Mouse (Mus musculus): ENCODE data around the gene Hist2h3b. TPM values are rescaled to one million over a fixed set of nuclear protein-coding genes. Genes with fewer than 3 reads are reported as not detected.
"Not testable (repeated sequence)": the region's sequence is repeated elsewhere in the genome, so short reads cannot be mapped to it uniquely, and the experiment has no call there.

Hist2h3b gene
- polyA plus RNA-seq (2015; fragmentation: Nextera tagmentation; extraction: Ambion mirVana): 13.3 and 19.9 TPM in 2 replicates

- no peaks in the 10 kb centered on the region; the same call in 1 of the 2 replicates for H3K4me1 ChIP-seq (replicated peaks; ENCODE audit: control insufficient read depth, insufficient read depth, low read length)
- no peaks in the 10 kb centered on the region for H3K9me3 ChIP-seq (ENCODE audit: control insufficient read depth)
- no peak for TF ChIP-seq CTCF (IDR thresholded peaks at IDR 0.05; ENCODE audit: low read depth)
- peak within 1 kb of the TSS; percentile 86 for H3K4me2 ChIP-seq (replicated peaks; ENCODE audit: low read depth)
- peak; percentile 64 for ATAC-seq
- 12% methylated on average over 29 of the region's 30 CpGs for WGBS
- no peaks in the 10 kb centered on the region for H3K27me3 ChIP-seq (replicated peaks; ENCODE audit: control insufficient read depth, insufficient read depth, low read length)
- peak within 1 kb of the TSS; percentile 43 for H3K4me3 ChIP-seq (ENCODE audit: low read depth, low read length)
- H3K27ac ChIP-seq (ENCODE audit: low read depth, low read length): peak within 1 kb of the TSS; percentile 87
- peak within 1 kb of the TSS; percentile 51 for H3K9ac ChIP-seq (ENCODE audit: low read depth, low read length)
- no peaks in the 10 kb centered on the region for H3K36me3 ChIP-seq (ENCODE audit: control insufficient read depth, insufficient read depth)
Measured at GRCm38 (mm10) chr3:96268051-96268775, at the start of gene Hist2h3b. Hist2h3b (plus strand) TSS chr3:96268654.

GRCm38 (mm10) chr3:96219191-96219641, 49.2 kb upstream of the Hist2h3b start:
- H3K4me1 ChIP-seq (replicated peaks; ENCODE audit: control insufficient read depth, insufficient read depth, low read length): peaks cover 1% of the 10 kb centered on the region; the same call in 1 of the 2 replicates
- peak; percentile 59 for TF ChIP-seq CTCF (IDR thresholded peaks at IDR 0.05; ENCODE audit: low read depth)
- H3K27me3 ChIP-seq (replicated peaks; ENCODE audit: control insufficient read depth, insufficient read depth, low read length): no peaks in the 10 kb centered on the region
- H3K4me3 ChIP-seq (ENCODE audit: low read depth, low read length): peak overlapping the region; percentile 59
- no peaks in the 10 kb centered on the region for H3K36me3 ChIP-seq (ENCODE audit: control insufficient read depth, insufficient read depth)
- 0% methylated on average over 12 of the region's 12 CpGs for WGBS
- peak overlapping the region; percentile 76 for H3K4me2 ChIP-seq (replicated peaks; ENCODE audit: low read depth)
- H3K9ac ChIP-seq (ENCODE audit: low read depth, low read length): peak overlapping the region; percentile 35
- H3K27ac ChIP-seq (ENCODE audit: low read depth, low read length): peak overlapping the region; percentile 92
- peak; percentile 5; the same call in 1 of the 2 replicates for ATAC-seq
- no peaks in the 10 kb centered on the region for H3K9me3 ChIP-seq (ENCODE audit: control insufficient read depth)

- Histone ChIP-seq H3K9me3 (ENCODE audit: control insufficient read depth) (no peaks in the 10 kb centered on the region), H3K27ac (ENCODE audit: low read depth, low read length) (peak within 1 kb of the TSS; percentile 92), H3K9ac (ENCODE audit: low read depth, low read length) (peak within 1 kb of the TSS; percentile 70), H3K27me3 (replicated peaks; ENCODE audit: control insufficient read depth, insufficient read depth, low read length) (no peaks in the 10 kb centered on the region), H3K4me2 (replicated peaks; ENCODE audit: low read depth) (peak within 1 kb of the TSS; percentile 76), H3K4me3 (ENCODE audit: low read depth, low read length) (peak within 1 kb of the TSS; percentile 59), H3K36me3 (ENCODE audit: control insufficient read depth, insufficient read depth) (no peaks in the 10 kb centered on the region), H3K4me1 (replicated peaks; ENCODE audit: control insufficient read depth, insufficient read depth, low read length) (peaks cover 3% of the 10 kb centered on the region; the same call in 1 of the 2 replicates)
- 1% methylated on average over 37 of the region's 37 CpGs for WGBS
- TF ChIP-seq CTCF (IDR thresholded peaks at IDR 0.05; ENCODE audit: low read depth): no peak
- peak; percentile 79 for ATAC-seq
Measured at GRCm38 (mm10) chr3:96219661-96220130, 48.8 kb upstream of the Hist2h3b start, which contains the start of the genes Bola1 and Hist2h2ab. Bola1 (minus strand) TSS chr3:96219709. Hist2h2ab (plus strand) TSS chr3:96219865.

- H3K27me3 ChIP-seq (replicated peaks; ENCODE audit: control insufficient read depth, insufficient read depth, low read length); H3K36me3 ChIP-seq (ENCODE audit: control insufficient read depth, insufficient read depth); H3K4me1 ChIP-seq (replicated peaks; ENCODE audit: control insufficient read depth, insufficient read depth, low read length); H3K9me3 ChIP-seq (ENCODE audit: control insufficient read depth): not testable (repeated sequence)
- Histone ChIP-seq H3K27ac (ENCODE audit: low read depth, low read length) (peak overlapping the region; percentile 92), H3K4me3 (ENCODE audit: low read depth, low read length) (peak overlapping the region; percentile 59), H3K4me2 (replicated peaks; ENCODE audit: low read depth) (peak overlapping the region; percentile 76), H3K9ac (ENCODE audit: low read depth, low read length) (peak overlapping the region; percentile 70)
- ATAC-seq: peak; percentile 4; the same call in 1 of the 2 replicates
- WGBS: under 1% methylated on average over 38 of the region's 47 CpGs
Measured at GRCm38 (mm10) chr3:96220131-96220764, 48.2 kb upstream of the Hist2h3b start.

- under 1% methylated on average over 43 of the region's 43 CpGs for WGBS
- no peaks in the 10 kb centered on the region for H3K9me3 ChIP-seq (ENCODE audit: control insufficient read depth)
Measured at GRCm38 (mm10) chr3:96220765-96221639, 47.5 kb upstream of the Hist2h3b start, which contains the start of the genes Hist2h2ac and Hist2h2be. Hist2h2ac (minus strand) TSS chr3:96220880. Hist2h2be (plus strand) TSS chr3:96221119.

More at GRCm38 (mm10) chr3:96220765-96221639, 47.5 kb upstream of the Hist2h3b start, which contains the start of the genes Hist2h2ac and Hist2h2be:
- peak within 1 kb of the TSS; percentile 76 for H3K4me2 ChIP-seq (replicated peaks; ENCODE audit: low read depth)
- H3K4me3 ChIP-seq (ENCODE audit: low read depth, low read length): peak within 1 kb of the TSS; percentile 59
- peaks cover 3% of the 10 kb centered on the region; the same call in 1 of the 2 replicates for H3K4me1 ChIP-seq (replicated peaks; ENCODE audit: control insufficient read depth, insufficient read depth, low read length)
- no peaks in the 10 kb centered on the region for H3K36me3 ChIP-seq (ENCODE audit: control insufficient read depth, insufficient read depth)
- H3K27me3 ChIP-seq (replicated peaks; ENCODE audit: control insufficient read depth, insufficient read depth, low read length): no peaks in the 10 kb centered on the region
- peak within 1 kb of the TSS; percentile 92 for H3K27ac ChIP-seq (ENCODE audit: low read depth, low read length)
- no peak; the same call in 1 of the 2 replicates for TF ChIP-seq CTCF (IDR thresholded peaks at IDR 0.05; ENCODE audit: low read depth)
- ATAC-seq: peak; percentile 83
- peak within 1 kb of the TSS; percentile 70 for H3K9ac ChIP-seq (ENCODE audit: low read depth, low read length)

All from intestine, postnatal 0 days (tissue).